Mouse (Mus musculus) layer of hippocampus, adult 2 months (tissue): ENCODE measurements at regions not wholly inside any gene's neighbourhood (a gene's known extent, or its start where the extent isn't known, plus 50 kb on each side); places are given as distances from the start of the nearest gene placed in this dataset.

Experiments
- DNase-seq, 2 experiments: peaks; one replicate each; pipeline ENCODE4 v3.0.0; 2022; ENCODE audit warnings: low spot score in 2 of 2
- H3K27ac ChIP-seq: fragments of 200-600 bp; 2 replicates; pipeline ENCODE4 v1.8.1; 2022
- H3K4me3 ChIP-seq: fragments of 200-600 bp; 2 replicates; pipeline ENCODE4 v1.8.1; 2022; ENCODE audit warnings: mild to moderate bottlenecking
- CTCF ChIP-seq: fragments of 200-600 bp; conservative IDR thresholded peaks from 2 replicates; pipeline ENCODE4 v1.8.1; 2022; ENCODE audit warnings: antibody characterized with exemption, mild to moderate bottlenecking, moderate library complexity

- DNase-seq = no peak
- no peak for TF ChIP-seq CTCF
- H3K4me3 ChIP-seq = no peak overlapping the region
Measured at GRCm38 (mm10) chr2:80231891-80232290, 60.4 kb upstream of the Prdx6b start.

GRCm38 (mm10) chr2:80205074-80205727 lies 75.9 kb upstream of the Pde1a start:
- Histone ChIP-seq H3K27ac (no peak overlapping the region), H3K4me3 (no peak overlapping the region)
- no peak for DNase-seq
- no peak for TF ChIP-seq CTCF

More at GRCm38 (mm10) chr2:80231891-80232290, 60.4 kb upstream of the Prdx6b start:
- no peak overlapping the region for H3K27ac ChIP-seq

DNA sequence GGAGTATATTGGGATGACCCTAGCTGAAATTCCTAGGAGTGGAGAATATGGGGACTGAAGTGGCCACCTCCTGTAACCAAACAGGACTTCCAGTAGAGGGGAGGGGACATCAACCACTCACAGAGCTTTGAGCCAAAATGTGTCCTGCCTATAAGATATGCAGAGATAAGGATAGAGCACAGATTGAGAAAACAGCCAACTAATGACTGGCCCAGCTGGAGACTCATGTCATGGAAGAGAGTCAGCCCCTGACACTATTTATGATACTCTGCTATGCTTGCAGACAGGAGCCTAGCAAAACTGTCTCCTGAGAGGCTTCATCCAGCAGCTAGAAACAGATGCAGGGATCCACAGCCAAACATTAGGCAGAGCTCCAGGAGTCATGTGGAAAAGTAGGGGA lies 74.2 kb upstream of the Pde1a start:
- no peak for TF ChIP-seq CTCF

GRCm38 (mm10) chr2:80195896-80196410 lies 66.7 kb upstream of the Pde1a start:
- no peak for TF ChIP-seq CTCF
- Histone ChIP-seq H3K4me3 (no peak overlapping the region), H3K27ac (no peak overlapping the region)
- no peak for DNase-seq

More for the DNA sequence above, 74.2 kb upstream of the Pde1a start:
- H3K27ac ChIP-seq = no peak overlapping the region
- H3K4me3 ChIP-seq = no peak overlapping the region
- no peak for DNase-seq

GRCm38 (mm10) chr2:80188374-80188773 lies 59.1 kb upstream of the Pde1a start:
- H3K27ac ChIP-seq = no peak overlapping the region
- H3K4me3 ChIP-seq = no peak overlapping the region
- no peak for TF ChIP-seq CTCF
- DNase-seq = peak in 1 of 2 experiments; percentile 38

- no peak for TF ChIP-seq CTCF
- Histone ChIP-seq H3K27ac (no peak overlapping the region), H3K4me3 (no peak overlapping the region)
- DNase-seq = no peak
Measured at GRCm38 (mm10) chr2:80186867-80187266, 57.6 kb upstream of the Pde1a start.
